Mouse (Mus musculus) C2C12 (cell line): Measurements from ENCODE around the gene Zfp239.

Experiments used
- CTCF ChIP-seq: IDR thresholded peaks from one replicate; pipeline ENCODE4 v1.5.1; 2011; ENCODE audit not compliant: control insufficient read depth, insufficient read depth, insufficient read length
- MAX ChIP-seq: IDR thresholded peaks from one replicate; pipeline ENCODE4 v1.6.1; 2011; ENCODE audit warnings: mild to moderate bottlenecking, control low read depth
- MYOG ChIP-seq: IDR thresholded peaks from one replicate; pipeline ENCODE4 v1.6.1; 2011; ENCODE audit not compliant: control insufficient read depth, insufficient read length; ENCODE audit errors: extremely low read depth
- USF1 ChIP-seq: IDR thresholded peaks from one replicate; pipeline ENCODE4 v1.6.1; 2011; ENCODE audit warnings: low read depth, mild to moderate bottlenecking, control low read depth, moderate library complexity

DNA sequence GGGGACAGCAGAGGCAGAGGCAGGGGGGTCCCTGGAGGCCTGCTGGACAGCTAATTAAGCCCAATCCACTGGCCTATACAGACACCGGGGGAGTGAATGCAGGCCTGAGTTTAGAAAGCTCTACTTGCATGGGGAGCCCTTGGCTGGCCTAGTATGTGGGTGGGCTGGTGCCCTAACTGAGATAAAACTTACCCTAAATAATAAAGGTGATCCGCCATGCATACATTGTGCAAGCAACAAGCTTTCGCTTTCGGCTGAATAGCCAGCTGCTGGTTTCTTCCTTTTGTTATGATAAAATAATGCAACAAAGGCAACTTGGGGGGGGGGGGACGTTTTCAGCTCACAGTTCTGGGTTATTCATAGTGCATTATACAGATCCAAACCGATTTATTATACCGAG is 19.3 kb downstream of the Zfp239 start:
- TF ChIP-seq MAX (no peak), CTCF (no peak), MYOG (no peak), USF1 (no peak)
